Mouse (Mus musculus): ENCODE results near the gene Srrm3. TPM values are rescaled to one million over a fixed set of nuclear protein-coding genes. Genes with fewer than 3 reads are reported as not detected.

Gene Srrm3
- polyA plus RNA-seq, 1 experiment from 2014 or later, result not detected

GRCm38 (mm10) chr5:135834769-135835491 lies 28.2 kb downstream of the Srrm3 start:
- H3K4me3 ChIP-seq (ENCODE audit: low read depth, low read length), result peak overlapping the region; percentile 43
- peaks cover 19% of the 10 kb centered on the region for H3K27me3 ChIP-seq (ENCODE audit: control insufficient read depth, insufficient read depth, low read depth, low read length)
- H3K4me2 ChIP-seq (ENCODE audit: low read depth, low read length), result peak overlapping the region; percentile 52
- no peak overlapping the region for H3K9ac ChIP-seq (ENCODE audit: low read depth, low read length)
- no peaks in the 10 kb centered on the region for H3K36me3 ChIP-seq (ENCODE audit: control insufficient read depth, insufficient read depth)
- WGBS (ENCODE audit: insufficient replicate concordance), result 2% methylated on average over 47 of the region's 47 CpGs
- H3K27ac ChIP-seq (ENCODE audit: low read length), result no peak overlapping the region
- no peaks in the 10 kb centered on the region for H3K9me3 ChIP-seq (replicated peaks; ENCODE audit: control insufficient read depth, low read length)
- peak; percentile 70 for ATAC-seq (ENCODE audit: low read depth)
- H3K4me1 ChIP-seq (ENCODE audit: control insufficient read depth, low read depth, low read length), result peaks cover 8% of the 10 kb centered on the region

- WGBS (ENCODE audit: insufficient replicate concordance), result 4% methylated on average over 12 of the region's 12 CpGs
Observed at GRCm38 (mm10) chr5:135835492-135835858, 28.8 kb downstream of the Srrm3 start.

GRCm38 (mm10) chr5:135835981-135836380 lies 29.3 kb downstream of the Srrm3 start:
- H3K4me2 ChIP-seq (ENCODE audit: low read depth, low read length), result no peak overlapping the region
- no peak overlapping the region for H3K27ac ChIP-seq (ENCODE audit: low read length)
- H3K9me3 ChIP-seq (replicated peaks; ENCODE audit: control insufficient read depth, low read length), result no peaks in the 10 kb centered on the region
- peaks cover 8% of the 10 kb centered on the region for H3K4me1 ChIP-seq (ENCODE audit: control insufficient read depth, low read depth, low read length)
- peaks cover 19% of the 10 kb centered on the region for H3K27me3 ChIP-seq (ENCODE audit: control insufficient read depth, insufficient read depth, low read depth, low read length)
- WGBS (ENCODE audit: insufficient replicate concordance), result 22% methylated on average over 12 of the region's 12 CpGs
- no peak overlapping the region for H3K4me3 ChIP-seq (ENCODE audit: low read depth, low read length)
- H3K36me3 ChIP-seq (ENCODE audit: control insufficient read depth, insufficient read depth), result no peaks in the 10 kb centered on the region
- H3K9ac ChIP-seq (ENCODE audit: low read depth, low read length), result no peak overlapping the region
- ATAC-seq (ENCODE audit: low read depth), result no peak

More at GRCm38 (mm10) chr5:135835492-135835858, 28.8 kb downstream of the Srrm3 start:
- peaks cover 8% of the 10 kb centered on the region for H3K4me1 ChIP-seq (ENCODE audit: control insufficient read depth, low read depth, low read length)
- no peaks in the 10 kb centered on the region for H3K9me3 ChIP-seq (replicated peaks; ENCODE audit: control insufficient read depth, low read length)
- H3K4me3 ChIP-seq (ENCODE audit: low read depth, low read length), result peak overlapping the region; percentile 43; the same call in 1 of the 2 replicates
- H3K27ac ChIP-seq (ENCODE audit: low read length), result no peak overlapping the region
- peak overlapping the region; percentile 52 for H3K4me2 ChIP-seq (ENCODE audit: low read depth, low read length)
- H3K9ac ChIP-seq (ENCODE audit: low read depth, low read length), result no peak overlapping the region
- H3K36me3 ChIP-seq (ENCODE audit: control insufficient read depth, insufficient read depth), result no peaks in the 10 kb centered on the region
- ATAC-seq (ENCODE audit: low read depth), result 0 out of 2 replicates have a peak, but pooled peaks have one; percentile 13
- H3K27me3 ChIP-seq (ENCODE audit: control insufficient read depth, insufficient read depth, low read depth, low read length), result peaks cover 19% of the 10 kb centered on the region

- no peak overlapping the region for H3K27ac ChIP-seq (ENCODE audit: low read length)
- H3K4me1 ChIP-seq (ENCODE audit: control insufficient read depth, low read depth, low read length), result no peaks in the 10 kb centered on the region
- H3K36me3 ChIP-seq (ENCODE audit: control insufficient read depth, insufficient read depth), result no peaks in the 10 kb centered on the region
- no peak overlapping the region for H3K4me2 ChIP-seq (ENCODE audit: low read depth, low read length)
- WGBS (ENCODE audit: insufficient replicate concordance), result 58% methylated on average over 6 of the region's 6 CpGs
- H3K4me3 ChIP-seq (ENCODE audit: low read depth, low read length), result no peak overlapping the region
- no peaks in the 10 kb centered on the region for H3K9me3 ChIP-seq (replicated peaks; ENCODE audit: control insufficient read depth, low read length)
- no peaks in the 10 kb centered on the region for H3K27me3 ChIP-seq (ENCODE audit: control insufficient read depth, insufficient read depth, low read depth, low read length)
- no peak overlapping the region for H3K9ac ChIP-seq (ENCODE audit: low read depth, low read length)
- ATAC-seq (ENCODE audit: low read depth), result no peak
Observed at GRCm38 (mm10) chr5:135841651-135842050, 35.0 kb downstream of the Srrm3 start.

- ATAC-seq (ENCODE audit: low read depth), result no peak
- no peaks in the 10 kb centered on the region for H3K27me3 ChIP-seq (ENCODE audit: control insufficient read depth, insufficient read depth, low read depth, low read length)
- H3K9ac ChIP-seq (ENCODE audit: low read depth, low read length), result no peak overlapping the region
- H3K9me3 ChIP-seq (replicated peaks; ENCODE audit: control insufficient read depth, low read length), result no peaks in the 10 kb centered on the region
- H3K27ac ChIP-seq (ENCODE audit: low read length), result no peak overlapping the region
- H3K4me1 ChIP-seq (ENCODE audit: control insufficient read depth, low read depth, low read length), result no peaks in the 10 kb centered on the region
- no peak overlapping the region for H3K4me3 ChIP-seq (ENCODE audit: low read depth, low read length)
- 18% methylated on average over 5 of the region's 5 CpGs for WGBS (ENCODE audit: insufficient replicate concordance)
- H3K36me3 ChIP-seq (ENCODE audit: control insufficient read depth, insufficient read depth), result no peaks in the 10 kb centered on the region
- no peak overlapping the region for H3K4me2 ChIP-seq (ENCODE audit: low read depth, low read length)
Observed at GRCm38 (mm10) chr5:135843418-135843817, 36.7 kb downstream of the Srrm3 start.

- 67% methylated on average over 13 of the region's 13 CpGs for WGBS (ENCODE audit: insufficient replicate concordance)
- no peaks in the 10 kb centered on the region for H3K9me3 ChIP-seq (replicated peaks; ENCODE audit: control insufficient read depth, low read length)
- no peak for ATAC-seq (ENCODE audit: low read depth)
- H3K36me3 ChIP-seq (ENCODE audit: control insufficient read depth, insufficient read depth), result no peaks in the 10 kb centered on the region
- H3K4me3 ChIP-seq (ENCODE audit: low read depth, low read length), result no peak overlapping the region
- no peak overlapping the region for H3K4me2 ChIP-seq (ENCODE audit: low read depth, low read length)
- H3K4me1 ChIP-seq (ENCODE audit: control insufficient read depth, low read depth, low read length), result no peaks in the 10 kb centered on the region
- H3K27ac ChIP-seq (ENCODE audit: low read length), result no peak overlapping the region
- peaks cover 1% of the 10 kb centered on the region for H3K27me3 ChIP-seq (ENCODE audit: control insufficient read depth, insufficient read depth, low read depth, low read length)
- H3K9ac ChIP-seq (ENCODE audit: low read depth, low read length), result no peak overlapping the region
Observed at GRCm38 (mm10) chr5:135845676-135846320, 39.1 kb downstream of the Srrm3 start.

GRCm38 (mm10) chr5:135847460-135847859 lies 40.8 kb downstream of the Srrm3 start:
- no peak overlapping the region for H3K4me3 ChIP-seq (ENCODE audit: low read depth, low read length)
- WGBS (ENCODE audit: insufficient replicate concordance), result 47% methylated on average over 4 of the region's 4 CpGs
- H3K9ac ChIP-seq (ENCODE audit: low read depth, low read length), result no peak overlapping the region
- no peak overlapping the region for H3K4me2 ChIP-seq (ENCODE audit: low read depth, low read length)
- no peak for ATAC-seq (ENCODE audit: low read depth)
- no peaks in the 10 kb centered on the region for H3K4me1 ChIP-seq (ENCODE audit: control insufficient read depth, low read depth, low read length)
- H3K27ac ChIP-seq (ENCODE audit: low read length), result no peak overlapping the region
- no peaks in the 10 kb centered on the region for H3K9me3 ChIP-seq (replicated peaks; ENCODE audit: control insufficient read depth, low read length)
- no peaks in the 10 kb centered on the region for H3K36me3 ChIP-seq (ENCODE audit: control insufficient read depth, insufficient read depth)
- peaks cover 18% of the 10 kb centered on the region for H3K27me3 ChIP-seq (ENCODE audit: control insufficient read depth, insufficient read depth, low read depth, low read length)

- Histone ChIP-seq H3K27ac (ENCODE audit: low read length) (no peak overlapping the region), H3K9me3 (replicated peaks; ENCODE audit: control insufficient read depth, low read length) (no peaks in the 10 kb centered on the region), H3K9ac (ENCODE audit: low read depth, low read length) (no peak overlapping the region), H3K4me3 (ENCODE audit: low read depth, low read length) (no peak overlapping the region), H3K4me1 (ENCODE audit: control insufficient read depth, low read depth, low read length) (no peaks in the 10 kb centered on the region), H3K4me2 (ENCODE audit: low read depth, low read length) (no peak overlapping the region), H3K27me3 (ENCODE audit: control insufficient read depth, insufficient read depth, low read depth, low read length) (peaks cover 22% of the 10 kb centered on the region), H3K36me3 (ENCODE audit: control insufficient read depth, insufficient read depth) (no peaks in the 10 kb centered on the region)
- no peak for ATAC-seq (ENCODE audit: low read depth)
- 72% methylated on average over 3 of the region's 3 CpGs for WGBS (ENCODE audit: insufficient replicate concordance)
Observed at GRCm38 (mm10) chr5:135847881-135848280, 41.2 kb downstream of the Srrm3 start.

- no peak for ATAC-seq (ENCODE audit: low read depth)
- Histone ChIP-seq H3K4me2 (ENCODE audit: low read depth, low read length) (no peak overlapping the region), H3K9me3 (replicated peaks; ENCODE audit: control insufficient read depth, low read length) (no peaks in the 10 kb centered on the region), H3K27me3 (ENCODE audit: control insufficient read depth, insufficient read depth, low read depth, low read length) (peaks cover 44% of the 10 kb centered on the region), H3K4me1 (ENCODE audit: control insufficient read depth, low read depth, low read length) (no peaks in the 10 kb centered on the region), H3K27ac (ENCODE audit: low read length) (no peak overlapping the region), H3K36me3 (ENCODE audit: control insufficient read depth, insufficient read depth) (no peaks in the 10 kb centered on the region), H3K9ac (ENCODE audit: low read depth, low read length) (no peak overlapping the region), H3K4me3 (ENCODE audit: low read depth, low read length) (no peak overlapping the region)
- 3% methylated on average over 15 of the region's 15 CpGs for WGBS (ENCODE audit: insufficient replicate concordance)
Observed at GRCm38 (mm10) chr5:135851024-135851423, 44.3 kb downstream of the Srrm3 start.

Data from liver, embryonic 16.5 days (tissue).